Mouse (Mus musculus): Measurements from ENCODE around the gene Bmyc. TPM values are rescaled to one million over a fixed set of nuclear protein-coding genes. Genes with fewer than 3 reads are reported as not detected.
A peak's percentile ranks its signal among the peaks of the same experiment; 100 is the strongest.

The Bmyc gene
- polyA plus RNA-seq (2015; fragmentation: Nextera tagmentation; extraction: Ambion mirVana): 57.8 and 58.7 TPM in 2 replicates

DNA sequence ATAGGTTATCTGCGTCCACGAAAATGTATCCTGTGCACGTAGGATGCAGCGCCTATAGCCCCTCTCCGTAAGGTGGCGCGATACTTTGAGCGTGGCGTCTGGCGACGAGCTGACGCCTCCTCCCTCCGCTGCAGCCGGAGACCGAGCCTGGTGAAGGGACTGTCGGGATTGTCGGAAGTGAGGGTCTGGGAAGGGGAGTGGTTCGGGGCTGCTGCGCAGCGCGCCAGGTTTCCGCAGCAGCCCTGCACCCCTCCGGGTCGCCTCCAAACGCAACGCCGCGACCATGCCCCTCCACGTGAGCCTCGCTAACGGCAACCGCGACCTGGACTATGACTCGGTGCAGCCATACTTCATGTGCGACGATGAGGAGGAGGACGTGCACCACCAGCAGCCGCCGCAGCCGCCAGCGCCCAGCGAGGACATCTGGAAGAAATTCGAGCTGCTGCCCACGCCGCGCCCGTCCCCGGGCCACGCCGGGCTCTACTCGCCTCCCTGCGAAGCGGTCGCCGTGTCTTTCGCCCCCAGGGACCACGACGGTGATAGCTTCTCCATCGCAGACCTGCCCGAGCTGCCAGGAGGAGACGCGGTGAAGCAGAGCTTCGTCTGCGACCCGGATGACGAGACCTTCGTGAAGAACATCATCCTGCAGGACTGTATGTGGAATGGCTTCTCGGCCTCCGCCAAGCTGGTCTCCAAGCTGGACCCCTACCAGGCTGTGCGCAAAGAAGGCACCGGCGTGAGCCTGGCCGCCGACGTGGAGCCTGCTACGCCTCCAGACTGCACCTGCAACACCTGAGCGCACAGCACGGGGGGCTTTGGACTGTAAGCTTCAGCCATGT lies at the start of gene Bmyc:
Bmyc (plus strand) TSS at position 97 of the 839 bp plus-strand sequence.
- DNase-seq (ENCODE audit: low spot score) (peak; percentile 84), ATAC-seq (peak; percentile 87)
- Histone ChIP-seq H3K9me3 (ENCODE audit: low read length) (no peaks in the 10 kb centered on the region), H3K9ac (replicated peaks; ENCODE audit: low read depth) (peak within 1 kb of the TSS; percentile 51), H3K27me3 (replicated peaks; ENCODE audit: insufficient read depth, low read length) (no peaks in the 10 kb centered on the region), H3K27ac (ENCODE audit: low read length) (no peak within 1 kb of the TSS), H3K4me3 (ENCODE audit: low read depth, low read length) (peak within 1 kb of the TSS; percentile 62), H3K4me1 (ENCODE audit: insufficient read depth, low read depth, low read length) (no peaks in the 10 kb centered on the region), H3K4me2 (replicated peaks; ENCODE audit: low read depth, low read length) (peak within 1 kb of the TSS; percentile 91), H3K36me3 (ENCODE audit: insufficient read depth, low read length) (no peaks in the 10 kb centered on the region)
- TF ChIP-seq EP300 (IDR thresholded peaks at IDR 0.05): no peak
- TF ChIP-seq CTCF (IDR thresholded peaks at IDR 0.05): peak; percentile 80
- under 1% methylated on average over 65 of the region's 78 CpGs for WGBS

DNA sequence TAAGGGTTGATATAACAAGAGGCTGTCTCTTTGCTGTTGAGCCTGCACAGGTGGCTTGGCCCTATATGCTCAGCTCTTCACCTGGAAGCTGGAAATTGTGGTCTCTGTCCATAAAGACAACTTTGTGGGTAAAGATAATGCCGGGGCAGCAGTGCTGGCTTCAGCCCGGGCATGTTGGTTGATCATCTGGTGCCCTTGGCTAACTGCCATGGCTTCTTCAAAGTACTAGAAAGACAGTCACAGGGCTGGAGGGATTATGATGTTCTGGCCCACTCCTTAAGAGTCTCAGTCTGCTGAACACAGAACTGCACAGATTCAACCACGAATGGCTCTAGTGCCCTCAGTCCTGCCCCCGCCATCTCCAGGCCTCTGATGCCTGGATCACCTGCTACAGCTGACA lies 49.3 kb upstream of the Bmyc start:
- no peaks in the 10 kb centered on the region for H3K9me3 ChIP-seq (ENCODE audit: low read length)
- DNase-seq (ENCODE audit: low spot score): no peak
- H3K36me3 ChIP-seq (ENCODE audit: insufficient read depth, low read length): no peaks in the 10 kb centered on the region
- 65% methylated on average over 4 of the region's 4 CpGs for WGBS
- no peak overlapping the region for H3K27ac ChIP-seq (ENCODE audit: low read length)
- no peak overlapping the region for H3K4me3 ChIP-seq (ENCODE audit: low read depth, low read length)
- H3K9ac ChIP-seq (replicated peaks; ENCODE audit: low read depth): no peak overlapping the region
- H3K4me2 ChIP-seq (replicated peaks; ENCODE audit: low read depth, low read length): no peak overlapping the region
- H3K27me3 ChIP-seq (replicated peaks; ENCODE audit: insufficient read depth, low read length): no peaks in the 10 kb centered on the region
- no peak for ATAC-seq
- TF ChIP-seq EP300 (IDR thresholded peaks at IDR 0.05): no peak
- TF ChIP-seq CTCF (IDR thresholded peaks at IDR 0.05): no peak
- H3K4me1 ChIP-seq (ENCODE audit: insufficient read depth, low read depth, low read length): no peaks in the 10 kb centered on the region

DNA sequence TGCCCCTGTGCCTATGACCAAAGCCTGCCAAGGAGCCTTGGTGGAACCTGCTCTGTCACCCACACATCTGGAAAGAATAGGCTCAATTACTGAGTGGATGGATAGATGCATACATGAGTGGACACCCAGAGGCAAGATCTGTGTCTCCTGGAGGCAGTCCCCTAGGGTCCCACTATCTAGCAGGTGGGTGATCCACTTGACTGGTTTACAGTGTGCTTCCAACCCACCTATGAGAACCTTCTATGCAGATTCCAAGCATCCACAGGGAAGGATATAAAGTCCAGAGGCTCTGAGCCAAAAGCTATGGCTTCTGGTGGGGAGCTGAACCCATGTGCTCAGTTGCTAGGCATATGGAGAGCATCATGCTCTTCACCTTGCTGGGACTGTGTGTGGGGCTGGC lies 48.9 kb upstream of the Bmyc start, which contains the start of gene Lcn5:
Lcn5 (plus strand) TSS at position 301 of the 400 bp plus-strand sequence.
- no peaks in the 10 kb centered on the region for H3K9me3 ChIP-seq (ENCODE audit: low read length)
- ATAC-seq (no peak), DNase-seq (ENCODE audit: low spot score) (no peak)
- no peaks in the 10 kb centered on the region for H3K4me1 ChIP-seq (ENCODE audit: insufficient read depth, low read depth, low read length)
- no peaks in the 10 kb centered on the region for H3K36me3 ChIP-seq (ENCODE audit: insufficient read depth, low read length)
- no peak for TF ChIP-seq EP300 (IDR thresholded peaks at IDR 0.05)
- H3K4me3 ChIP-seq (ENCODE audit: low read depth, low read length): no peak within 1 kb of the TSS
- no peak within 1 kb of the TSS for H3K9ac ChIP-seq (replicated peaks; ENCODE audit: low read depth)
- no peak within 1 kb of the TSS for H3K27ac ChIP-seq (ENCODE audit: low read length)
- no peak within 1 kb of the TSS for H3K4me2 ChIP-seq (replicated peaks; ENCODE audit: low read depth, low read length)
- H3K27me3 ChIP-seq (replicated peaks; ENCODE audit: insufficient read depth, low read length): no peaks in the 10 kb centered on the region

DNA sequence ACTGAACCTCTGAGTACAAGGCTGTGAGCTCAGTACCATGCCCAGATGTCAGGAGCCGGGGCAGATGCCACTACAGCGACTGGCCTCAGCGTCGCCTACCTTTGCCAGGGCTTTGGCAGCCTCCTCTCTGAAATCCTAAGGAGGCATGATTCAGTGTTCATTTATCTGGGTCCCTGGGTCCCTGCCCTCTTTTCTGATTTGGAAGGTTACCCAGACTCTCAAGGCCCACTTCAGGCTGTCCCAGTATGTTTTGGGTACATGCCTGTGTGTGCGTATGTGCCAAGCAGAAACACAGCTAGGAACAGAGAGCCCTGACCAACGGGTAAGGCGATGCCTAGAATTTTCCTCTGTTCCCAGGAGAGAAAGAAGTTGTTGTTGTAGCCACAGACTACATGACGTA lies 46.3 kb upstream of the Bmyc start:
- H3K27me3 ChIP-seq (replicated peaks; ENCODE audit: insufficient read depth, low read length): no peaks in the 10 kb centered on the region
- no peak for TF ChIP-seq EP300 (IDR thresholded peaks at IDR 0.05)
- TF ChIP-seq CTCF (IDR thresholded peaks at IDR 0.05): no peak
- H3K27ac ChIP-seq (ENCODE audit: low read length): no peak overlapping the region
- no peak overlapping the region for H3K4me3 ChIP-seq (ENCODE audit: low read depth, low read length)
- H3K4me1 ChIP-seq (ENCODE audit: insufficient read depth, low read depth, low read length): no peaks in the 10 kb centered on the region
- no peaks in the 10 kb centered on the region for H3K36me3 ChIP-seq (ENCODE audit: insufficient read depth, low read length)
- no peak for ATAC-seq
- 75% methylated on average over 8 of the region's 8 CpGs for WGBS
- H3K4me2 ChIP-seq (replicated peaks; ENCODE audit: low read depth, low read length): no peak overlapping the region
- H3K9ac ChIP-seq (replicated peaks; ENCODE audit: low read depth): no peak overlapping the region
- no peak for DNase-seq (ENCODE audit: low spot score)
- no peaks in the 10 kb centered on the region for H3K9me3 ChIP-seq (ENCODE audit: low read length)

DNA sequence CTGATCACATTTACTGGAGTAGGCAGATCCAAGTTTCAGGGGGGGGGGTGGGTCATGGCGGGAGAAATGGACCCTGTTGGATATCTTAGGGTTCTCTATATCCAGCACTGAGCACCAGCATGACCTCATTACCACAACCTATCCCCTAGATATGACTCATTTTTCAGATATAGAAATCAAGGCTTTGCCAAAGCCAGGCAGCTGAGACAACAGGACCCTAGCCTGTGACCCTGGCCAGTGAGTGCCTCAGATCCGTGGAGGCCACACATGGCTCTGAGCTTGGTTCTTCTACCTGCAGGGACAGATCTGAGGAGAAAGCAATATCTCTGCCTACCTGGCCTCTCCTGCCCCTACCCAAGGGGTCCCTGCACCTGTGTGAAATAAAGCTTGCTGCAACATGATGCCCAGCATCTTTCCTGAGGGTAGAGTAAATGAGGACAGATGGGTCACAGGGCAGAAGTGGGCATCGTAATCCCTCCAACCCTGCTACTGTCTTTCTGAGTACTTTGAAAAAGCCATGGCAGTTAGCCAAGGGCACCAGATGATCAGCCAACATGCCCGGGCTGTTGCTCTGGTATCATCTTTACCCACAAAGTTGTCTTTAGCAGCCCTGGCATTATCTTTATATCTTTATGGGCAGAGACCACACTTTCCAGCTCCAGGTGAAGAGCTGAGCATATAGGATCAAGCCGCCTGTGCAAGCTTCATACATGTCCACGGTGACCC lies 45.1 kb upstream of the Bmyc start:
- no peak for ATAC-seq
- 74% methylated on average over 6 of the region's 6 CpGs for WGBS
- DNase-seq (ENCODE audit: low spot score): no peak
- Histone ChIP-seq H3K4me2 (replicated peaks; ENCODE audit: low read depth, low read length) (no peak overlapping the region), H3K4me3 (ENCODE audit: low read depth, low read length) (no peak overlapping the region), H3K4me1 (ENCODE audit: insufficient read depth, low read depth, low read length) (no peaks in the 10 kb centered on the region), H3K9me3 (ENCODE audit: low read length) (no peaks in the 10 kb centered on the region), H3K9ac (replicated peaks; ENCODE audit: low read depth) (no peak overlapping the region), H3K27me3 (replicated peaks; ENCODE audit: insufficient read depth, low read length) (no peaks in the 10 kb centered on the region), H3K36me3 (ENCODE audit: insufficient read depth, low read length) (no peaks in the 10 kb centered on the region), H3K27ac (ENCODE audit: low read length) (no peak overlapping the region)
- TF ChIP-seq EP300 (IDR thresholded peaks at IDR 0.05) (no peak), CTCF (IDR thresholded peaks at IDR 0.05) (no peak)

DNA sequence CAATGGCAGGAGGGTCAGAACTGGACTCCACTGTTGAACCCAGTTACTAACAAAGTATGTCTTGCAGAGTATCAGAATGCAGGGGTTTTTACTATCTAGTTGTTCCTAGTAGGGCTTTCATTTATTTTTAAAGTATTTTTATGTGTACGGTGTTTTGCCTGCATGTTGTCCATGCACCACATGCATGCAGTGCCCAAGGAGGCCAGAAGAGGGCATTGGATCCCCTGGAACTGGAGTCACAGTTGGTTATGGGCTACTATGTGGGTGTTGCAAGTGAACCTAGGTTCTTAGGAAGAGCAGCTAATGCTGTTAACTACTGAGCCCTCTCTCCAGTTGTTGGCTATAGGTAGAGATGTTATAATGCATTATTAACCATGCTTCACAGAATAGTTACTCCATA lies 43.0 kb upstream of the Bmyc start:
- no peaks in the 10 kb centered on the region for H3K36me3 ChIP-seq (ENCODE audit: insufficient read depth, low read length)
- no peak overlapping the region for H3K4me3 ChIP-seq (ENCODE audit: low read depth, low read length)
- WGBS: 52% methylated on average over 1 of the region's 1 CpGs
- ATAC-seq (no peak), DNase-seq (ENCODE audit: low spot score) (peak; percentile 26)
- H3K9ac ChIP-seq (replicated peaks; ENCODE audit: low read depth): no peak overlapping the region
- no peaks in the 10 kb centered on the region for H3K27me3 ChIP-seq (replicated peaks; ENCODE audit: insufficient read depth, low read length)
- TF ChIP-seq CTCF (IDR thresholded peaks at IDR 0.05) (peak; percentile 75), EP300 (IDR thresholded peaks at IDR 0.05) (no peak)
- H3K9me3 ChIP-seq (ENCODE audit: low read length): no peaks in the 10 kb centered on the region
- no peaks in the 10 kb centered on the region for H3K4me1 ChIP-seq (ENCODE audit: insufficient read depth, low read depth, low read length)
- no peak overlapping the region for H3K4me2 ChIP-seq (replicated peaks; ENCODE audit: low read depth, low read length)
- no peak overlapping the region for H3K27ac ChIP-seq (ENCODE audit: low read length)

Data from lung, postnatal 0 days (tissue).